19 mouse cellular contexts compared by ENCODE assay signal in genomic region chr3:105846294-105847069, GRCm38 (mm10). TPM values are rescaled to one million over a fixed set of nuclear protein-coding genes. Genes with fewer than 3 reads are reported as not detected.
A peak's percentile ranks its signal among the peaks of the same experiment; 100 is the strongest.
DNase-seq lines count a peak whose midpoint lies in the region; ATAC-seq lines count a peak whose summit lies in the region.
"Had no signal": no experiment of that assay in that cellular context is flagged by ENCODE, and none has a peak within 500 bp of the region (broad histone marks: within the 10 kb centered on the region; RNA-seq: fewer than 3 reads in every experiment).

No protein-coding gene starts in this region.

- H3K27me3 ChIP-seq in liver, embryonic 11.5 days (replicated peaks; ENCODE audit: control insufficient read depth, insufficient read depth, low read length): no peaks in the 10 kb centered on the region
- H3K27me3 ChIP-seq in liver, embryonic 12.5 days (replicated peaks): 0 out of 2 replicates have a peak, but pooled peaks cover 4% of the 10 kb centered on the region
- no peaks in the 10 kb centered on the region for H3K27me3 ChIP-seq in lung, embryonic 16.5 days (ENCODE audit: control insufficient read depth, insufficient read depth, low read depth, low read length)
- no peaks in the 10 kb centered on the region for H3K27me3 ChIP-seq in stomach, embryonic 15.5 days (replicated peaks)
- H3K27me3 ChIP-seq: hindbrain, embryonic 15.5 days; kidney, embryonic 15.5 days; limb, embryonic 15.5 days; midbrain, embryonic 13.5 days had no signal

- H3K9ac ChIP-seq in liver, embryonic 11.5 days (ENCODE audit: low read depth, low read length): no peak overlapping the region
- no peak overlapping the region for H3K9ac ChIP-seq in liver, embryonic 12.5 days
- H3K9ac ChIP-seq in lung, embryonic 16.5 days (ENCODE audit: low read length): no peak overlapping the region
- no peak overlapping the region for H3K9ac ChIP-seq in stomach, embryonic 15.5 days
- H3K9ac ChIP-seq: hindbrain, embryonic 15.5 days; kidney, embryonic 15.5 days; limb, embryonic 15.5 days; midbrain, embryonic 13.5 days had no signal

- H3K9me3 ChIP-seq in liver, embryonic 11.5 days (ENCODE audit: control insufficient read depth, low read length): no peaks in the 10 kb centered on the region
- H3K9me3 ChIP-seq in liver, embryonic 12.5 days (replicated peaks): no peaks in the 10 kb centered on the region
- no peaks in the 10 kb centered on the region for H3K9me3 ChIP-seq in lung, embryonic 16.5 days (ENCODE audit: control insufficient read depth, low read length)
- H3K9me3 ChIP-seq in stomach, embryonic 15.5 days: no peaks in the 10 kb centered on the region
- H3K9me3 ChIP-seq: embryonic facial prominence, embryonic 10.5 days; hindbrain, embryonic 15.5 days; kidney, embryonic 15.5 days; limb, embryonic 15.5 days; midbrain, embryonic 13.5 days had no signal

- H3K4me2 ChIP-seq in liver, embryonic 11.5 days: no peak overlapping the region
- no peak overlapping the region for H3K4me2 ChIP-seq in liver, embryonic 12.5 days
- no peak overlapping the region for H3K4me2 ChIP-seq in lung, embryonic 16.5 days (ENCODE audit: low read depth, low read length)
- H3K4me2 ChIP-seq in stomach, embryonic 15.5 days: no peak overlapping the region
- H3K4me2 ChIP-seq: hindbrain, embryonic 15.5 days; kidney, embryonic 15.5 days; limb, embryonic 15.5 days; midbrain, embryonic 13.5 days had no signal

- DNase-seq in liver: peak; percentile 26
- DNase-seq in liver, embryonic 11.5 days (ENCODE audit: low spot score): no peak
- no peak for DNase-seq in frontal cortex, postnatal 10 days (ENCODE audit: low spot score in 2 of 2)
- DNase-seq in cerebellum, postnatal 36 days: no peak
- no peak for DNase-seq in ovary, postnatal 10 days (ENCODE audit: low spot score)
- DNase-seq: adrenal gland, postnatal 36 days; cerebellum, postnatal 25 days; heart, postnatal 14 days; thymus, adult 18-20 months had no signal

- H3K36me3 ChIP-seq in liver, embryonic 11.5 days (ENCODE audit: control insufficient read depth, insufficient read depth, low read length): no peaks in the 10 kb centered on the region
- H3K36me3 ChIP-seq in liver, embryonic 12.5 days: no peaks in the 10 kb centered on the region
- H3K36me3 ChIP-seq in lung, embryonic 16.5 days (ENCODE audit: control insufficient read depth, insufficient read depth, low read length): no peaks in the 10 kb centered on the region
- H3K36me3 ChIP-seq in stomach, embryonic 15.5 days: no peaks in the 10 kb centered on the region
- H3K36me3 ChIP-seq: embryonic facial prominence, embryonic 10.5 days; hindbrain, embryonic 15.5 days; kidney, embryonic 15.5 days; limb, embryonic 15.5 days; midbrain, embryonic 13.5 days had no signal

- H3K4me3 ChIP-seq in liver, embryonic 11.5 days (ENCODE audit: low read depth, low read length): no peak overlapping the region
- no peak overlapping the region for H3K4me3 ChIP-seq in liver, embryonic 12.5 days
- H3K4me3 ChIP-seq in lung, embryonic 16.5 days (ENCODE audit: low read length): no peak overlapping the region
- H3K4me3 ChIP-seq in stomach, embryonic 15.5 days (replicated peaks): no peak overlapping the region
- H3K4me3 ChIP-seq: embryonic facial prominence, embryonic 10.5 days; erythroblast, embryonic 14.5 days; hindbrain, embryonic 15.5 days; kidney, embryonic 15.5 days; limb, embryonic 15.5 days; midbrain, embryonic 13.5 days had no signal

- ATAC-seq in liver, embryonic 11.5 days (replicated peaks; ENCODE audit: low FRiP score): no peak; the same call in 1 of the 2 replicates
- ATAC-seq in liver, embryonic 12.5 days: peak; percentile 57; the same call in 1 of the 2 replicates
- ATAC-seq in lung, embryonic 16.5 days (ENCODE audit: low read depth): peak; percentile 82
- ATAC-seq in stomach, embryonic 15.5 days (ENCODE audit: insufficient read depth, low FRiP score, low read depth): peak; percentile 92
- ATAC-seq: forebrain, embryonic 16.5 days; midbrain, embryonic 13.5 days had no signal

- 61% methylated on average over 7 of the region's 7 CpGs for WGBS in liver, embryonic 11.5 days
- WGBS in liver, embryonic 12.5 days (ENCODE audit: insufficient replicate concordance): 53% methylated on average over 7 of the region's 7 CpGs
- 34% methylated on average over 7 of the region's 7 CpGs for WGBS in lung, embryonic 16.5 days
- WGBS in stomach, embryonic 15.5 days: 46% methylated on average over 7 of the region's 7 CpGs

- H3K4me1 ChIP-seq in liver, embryonic 11.5 days (replicated peaks; ENCODE audit: control insufficient read depth, insufficient read depth, low read length): peaks cover 7% of the 10 kb centered on the region; the same call in 1 of the 2 replicates
- peaks cover 7% of the 10 kb centered on the region for H3K4me1 ChIP-seq in liver, embryonic 12.5 days
- peaks cover 7% of the 10 kb centered on the region for H3K4me1 ChIP-seq in lung, embryonic 16.5 days (replicated peaks; ENCODE audit: control insufficient read depth, insufficient read depth, low read length)
- peaks cover 2% of the 10 kb centered on the region; the same call in 1 of the 2 replicates for H3K4me1 ChIP-seq in stomach, embryonic 15.5 days
- H3K4me1 ChIP-seq: hindbrain, embryonic 15.5 days; midbrain, embryonic 13.5 days had no signal

- no peak overlapping the region for H3K27ac ChIP-seq in liver, embryonic 11.5 days (ENCODE audit: low read depth, low read length)
- H3K27ac ChIP-seq in liver, embryonic 12.5 days: no peak overlapping the region
- peak overlapping the region; percentile 36; the same call in 1 of the 2 replicates for H3K27ac ChIP-seq in lung, embryonic 16.5 days (ENCODE audit: low read length)
- H3K27ac ChIP-seq in stomach, embryonic 15.5 days: peak overlapping the region; percentile 37
- H3K27ac ChIP-seq: embryonic facial prominence, embryonic 10.5 days; hindbrain, embryonic 15.5 days; kidney, embryonic 15.5 days; limb, embryonic 15.5 days; midbrain, embryonic 13.5 days had no signal

RNA-seq across cellular contexts. Expression of gene Adora3, which starts 24.2 kb away (rescaled TPM):
- polyA plus RNA-seq in liver, embryonic 11.5 days (2014; fragmentation: Nextera tagmentation; extraction: Ambion mirVana): 0.36 and 0.92 TPM in 2 replicates
- 0.17 and 0.39 TPM in 2 replicates for polyA plus RNA-seq in liver, embryonic 12.5 days (2016; fragmentation: Nextera tagmentation; extraction: Ambion mirVana)
- 0.45 TPM in 2 replicates for polyA plus RNA-seq in lung, embryonic 16.5 days (2015; fragmentation: Nextera tagmentation; extraction: Ambion mirVana)
- 0.71 and 0.82 TPM in 2 replicates for polyA plus RNA-seq in stomach, embryonic 15.5 days (2015; fragmentation: Nextera tagmentation; extraction: Ambion mirVana)
- polyA plus RNA-seq: embryonic facial prominence, embryonic 10.5 days; erythroblast, embryonic 14.5 days; kidney, embryonic 15.5 days had no signal

RNA-seq across cellular contexts. Expression of gene Tmigd3, which starts 24.2 kb away (rescaled TPM):
- polyA plus RNA-seq in liver, embryonic 11.5 days (2014; fragmentation: Nextera tagmentation; extraction: Ambion mirVana): 0.26 and 0.27 TPM in 2 replicates
- 0.30 TPM in 1 of 2 replicates, not detected in the other for polyA plus RNA-seq in liver, embryonic 12.5 days (2016; fragmentation: Nextera tagmentation; extraction: Ambion mirVana)
- not detected in 2 replicates for polyA plus RNA-seq in lung, embryonic 16.5 days (2015; fragmentation: Nextera tagmentation; extraction: Ambion mirVana)
- polyA plus RNA-seq in stomach, embryonic 15.5 days (2015; fragmentation: Nextera tagmentation; extraction: Ambion mirVana): 0.45 and 0.46 TPM in 2 replicates
- polyA plus RNA-seq: embryonic facial prominence, embryonic 10.5 days; erythroblast, embryonic 14.5 days; forebrain, embryonic 16.5 days; hindbrain, embryonic 15.5 days; kidney, embryonic 15.5 days; midbrain, embryonic 13.5 days had no signal

RNA-seq across cellular contexts. Expression of gene Rap1a, which starts 45.3 kb away (rescaled TPM):
- polyA plus RNA-seq in liver, embryonic 11.5 days (2014; fragmentation: Nextera tagmentation; extraction: Ambion mirVana): 114 and 121 TPM in 2 replicates
- 114 and 122 TPM in 2 replicates for polyA plus RNA-seq in liver, embryonic 12.5 days (2016; fragmentation: Nextera tagmentation; extraction: Ambion mirVana)
- polyA plus RNA-seq in lung, embryonic 16.5 days (2015; fragmentation: Nextera tagmentation; extraction: Ambion mirVana): 126 and 130 TPM in 2 replicates
- polyA plus RNA-seq in stomach, embryonic 15.5 days (2015; fragmentation: Nextera tagmentation; extraction: Ambion mirVana): 141 and 146 TPM in 2 replicates

Comparison
In these comparisons a context has a peak if more than half of its experiments do, and no peak if none do; other contexts are left out.
1. H3K27ac ChIP-seq: peak in lung, embryonic 16.5 days (single experiment) and stomach, embryonic 15.5 days (single experiment); none in liver, embryonic 11.5 days (single experiment) and liver, embryonic 12.5 days (single experiment).